Mouse (Mus musculus) hindbrain, embryonic 15.5 days (tissue): ENCODE data around the gene Serpina6. TPM values are rescaled to one million over a fixed set of nuclear protein-coding genes. Genes with fewer than 3 reads are reported as not detected.

Experiments used
- ATAC-seq: fragments of 200-750 bp; cut with Nextera tagmentation; 2 replicates; pipeline ENCODE4 v1.8.0; 2017; ENCODE audit warnings: low read depth, moderate number of reproducible peaks, moderate TSS enrichment; ENCODE audit not compliant: low FRiP score
- H3K27ac ChIP-seq: fragments of 300-500 bp; sonication (generic); replicated peaks from 2 replicates; pipeline ENCODE4 v1.5.1; 2015; ENCODE audit warnings: mild to moderate bottlenecking, inconsistent platforms
- H3K27me3 ChIP-seq: fragments of 300-500 bp; sonication (generic); 2 replicates; pipeline ENCODE4 v1.6.1; 2015; ENCODE audit warnings: control low read depth, inconsistent platforms
- H3K36me3 ChIP-seq: fragments of 300-500 bp; sonication (generic); 2 replicates; pipeline ENCODE4 v1.6.1; 2015; ENCODE audit warnings: control low read depth, inconsistent platforms
- H3K4me1 ChIP-seq: fragments of 300-500 bp; sonication (generic); replicated peaks from 2 replicates; pipeline ENCODE4 v1.6.1; 2015; ENCODE audit warnings: control low read depth, inconsistent platforms
- H3K4me2 ChIP-seq: fragments of 300-500 bp; sonication (generic); 2 replicates; pipeline ENCODE4 v1.6.1; 2015; ENCODE audit warnings: moderate library complexity, mild to moderate bottlenecking, inconsistent platforms
- H3K4me3 ChIP-seq: fragments of 300-500 bp; sonication (generic); 2 replicates; pipeline ENCODE4 v1.5.1; 2015; ENCODE audit warnings: mild to moderate bottlenecking, inconsistent platforms
- H3K9ac ChIP-seq: fragments of 300-500 bp; sonication (generic); 2 replicates; pipeline ENCODE4 v1.6.1; 2015; ENCODE audit warnings: inconsistent platforms
- H3K9me3 ChIP-seq: fragments of 300-500 bp; sonication (generic); 2 replicates; pipeline ENCODE4 v1.6.1; 2016; ENCODE audit warnings: control low read depth, inconsistent platforms
- WGBS: fragments of 180-500 bp; shearing (Covaris S2); methylation state at CpG from one replicate; pipeline ENCODE4 v1.1.7; 2015; 5-methylcytosine and 5-hydroxymethylcytosine counted together
- polyA plus RNA-seq: library from polyadenylated mRNA; unstranded; fragments of >200 nt; fragmentation: Nextera tagmentation; extraction: Ambion mirVana; gene quantifications from 2 replicates; pipeline ENCODE4 v1.2.1, GENCODE M21; 2015

The Serpina6 gene
- polyA plus RNA-seq, 1 experiment from 2014 or later: 0.48 TPM

DNA sequence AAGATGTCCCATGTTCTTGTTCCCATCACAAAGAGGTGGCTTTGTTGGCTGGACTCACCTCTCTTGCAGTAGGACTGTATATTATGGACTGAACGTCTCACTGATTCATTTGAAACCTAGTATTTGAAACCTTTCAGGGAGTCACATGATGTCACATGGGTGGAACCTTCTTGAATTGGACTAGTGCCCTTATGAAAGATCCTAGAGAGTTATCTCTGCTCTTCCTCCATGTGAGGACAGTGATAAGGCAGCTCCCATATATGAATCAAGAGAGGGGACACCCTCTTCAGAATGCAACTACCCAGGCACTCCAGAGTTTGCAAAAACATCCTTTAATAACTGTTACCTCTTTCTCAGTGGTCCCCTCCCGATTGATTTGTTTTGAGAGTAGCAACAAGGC lies 10.7 kb downstream of the Serpina6 start:
- H3K36me3 ChIP-seq: no peaks in the 10 kb centered on the region
- H3K4me2 ChIP-seq: no peak overlapping the region
- no peak for ATAC-seq
- no peak overlapping the region for H3K9ac ChIP-seq
- no peaks in the 10 kb centered on the region for H3K27me3 ChIP-seq
- 78% methylated on average over 2 of the region's 2 CpGs for WGBS
- H3K4me1 ChIP-seq: no peaks in the 10 kb centered on the region
- H3K9me3 ChIP-seq: no peaks in the 10 kb centered on the region
- H3K4me3 ChIP-seq: no peak overlapping the region
- H3K27ac ChIP-seq: no peak overlapping the region

GRCm38 (mm10) chr12:103644601-103645000 lies 12.4 kb downstream of the Serpina6 start:
- Histone ChIP-seq H3K9ac (no peak overlapping the region), H3K36me3 (no peaks in the 10 kb centered on the region), H3K27ac (no peak overlapping the region), H3K27me3 (no peaks in the 10 kb centered on the region), H3K4me3 (no peak overlapping the region), H3K4me1 (no peaks in the 10 kb centered on the region), H3K9me3 (no peaks in the 10 kb centered on the region), H3K4me2 (no peak overlapping the region)
- 50% methylated on average over 5 of the region's 5 CpGs for WGBS
- no peak for ATAC-seq

- WGBS: 86% methylated on average over 3 of the region's 3 CpGs
Measured at GRCm38 (mm10) chr12:103643818-103644217, 13.2 kb downstream of the Serpina6 start.

DNA sequence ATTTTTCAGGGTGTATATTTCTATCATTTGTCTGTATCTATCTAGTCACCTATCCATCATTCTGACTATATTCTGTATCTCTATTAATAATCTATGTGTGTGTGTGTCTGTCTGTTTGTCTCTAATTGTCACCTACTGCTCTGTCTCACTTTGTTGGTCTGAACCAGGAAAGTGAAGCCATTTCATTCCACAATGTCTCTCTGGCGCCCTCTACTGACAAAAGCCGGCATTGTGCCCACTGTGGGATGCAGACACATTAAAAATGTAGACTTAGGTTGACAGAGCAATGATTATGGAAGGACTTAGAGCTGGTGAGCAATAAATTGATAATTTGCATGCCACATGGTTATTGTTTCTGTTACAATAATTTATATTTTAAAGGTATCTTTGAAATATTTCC lies 13.7 kb downstream of the Serpina6 start:
- Histone ChIP-seq H3K36me3 (no peaks in the 10 kb centered on the region), H3K27me3 (no peaks in the 10 kb centered on the region), H3K4me3 (no peak overlapping the region), H3K4me2 (no peak overlapping the region), H3K9ac (no peak overlapping the region), H3K9me3 (no peaks in the 10 kb centered on the region), H3K4me1 (no peaks in the 10 kb centered on the region), H3K27ac (no peak overlapping the region)
- ATAC-seq: peak; percentile 66; the same call in 1 of the 2 replicates
- 0% methylated on average over 2 of the region's 2 CpGs for WGBS

More at GRCm38 (mm10) chr12:103643818-103644217, 13.2 kb downstream of the Serpina6 start:
- H3K27ac ChIP-seq: no peak overlapping the region
- H3K36me3 ChIP-seq: no peaks in the 10 kb centered on the region
- no peak overlapping the region for H3K4me2 ChIP-seq
- no peaks in the 10 kb centered on the region for H3K9me3 ChIP-seq
- ATAC-seq: no peak
- no peak overlapping the region for H3K9ac ChIP-seq
- H3K27me3 ChIP-seq: no peaks in the 10 kb centered on the region
- H3K4me3 ChIP-seq: no peak overlapping the region
- no peaks in the 10 kb centered on the region for H3K4me1 ChIP-seq

- Histone ChIP-seq H3K4me2 (no peak overlapping the region), H3K27me3 (no peaks in the 10 kb centered on the region), H3K4me3 (no peak overlapping the region), H3K9ac (no peak overlapping the region), H3K9me3 (no peaks in the 10 kb centered on the region), H3K4me1 (no peaks in the 10 kb centered on the region), H3K36me3 (no peaks in the 10 kb centered on the region), H3K27ac (no peak overlapping the region)
- ATAC-seq: no peak
- 91% methylated on average over 2 of the region's 2 CpGs for WGBS
Measured at GRCm38 (mm10) chr12:103635846-103636245, 21.2 kb downstream of the Serpina6 start.

- Histone ChIP-seq H3K27ac (no peak overlapping the region), H3K9me3 (no peaks in the 10 kb centered on the region), H3K36me3 (no peaks in the 10 kb centered on the region), H3K4me2 (no peak overlapping the region), H3K27me3 (no peaks in the 10 kb centered on the region), H3K9ac (no peak overlapping the region), H3K4me1 (no peaks in the 10 kb centered on the region), H3K4me3 (no peak overlapping the region)
- WGBS: 77% methylated on average over 2 of the region's 2 CpGs
- no peak for ATAC-seq
Measured at GRCm38 (mm10) chr12:103634430-103634829, 22.6 kb downstream of the Serpina6 start.

DNA sequence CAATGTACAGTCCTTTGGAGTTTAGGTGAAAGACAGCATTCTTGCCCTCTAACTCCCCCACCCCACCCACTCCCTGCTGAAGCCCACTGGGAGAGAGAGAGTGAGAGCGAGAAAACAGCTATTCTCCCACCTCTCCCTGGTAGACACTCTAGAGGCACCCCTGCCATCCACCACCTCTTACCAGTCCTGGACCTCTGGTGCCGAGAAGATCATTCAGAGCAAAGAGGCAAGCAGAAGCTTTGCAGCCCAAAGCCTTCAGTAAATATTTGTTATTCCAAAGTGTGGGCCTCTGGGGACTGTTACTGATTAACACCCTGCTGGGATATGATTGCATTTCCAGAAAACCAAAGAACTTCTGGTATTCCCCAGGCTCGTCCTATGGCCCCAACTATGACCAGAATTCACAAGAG lies 25.8 kb downstream of the Serpina6 start, which contains the start of gene Serpina10:
TSS of gene Serpina10 (minus strand) at position 242 of the 410 bp plus-strand sequence.
- 72% methylated on average over 3 of the region's 3 CpGs for WGBS
- H3K4me2 ChIP-seq: no peak within 1 kb of the TSS
- H3K27me3 ChIP-seq: no peaks in the 10 kb centered on the region
- ATAC-seq: no peak
- H3K36me3 ChIP-seq: no peaks in the 10 kb centered on the region
- H3K9ac ChIP-seq: no peak within 1 kb of the TSS
- no peaks in the 10 kb centered on the region for H3K4me1 ChIP-seq
- no peak within 1 kb of the TSS for H3K27ac ChIP-seq
- no peak within 1 kb of the TSS for H3K4me3 ChIP-seq
- no peaks in the 10 kb centered on the region for H3K9me3 ChIP-seq

DNA sequence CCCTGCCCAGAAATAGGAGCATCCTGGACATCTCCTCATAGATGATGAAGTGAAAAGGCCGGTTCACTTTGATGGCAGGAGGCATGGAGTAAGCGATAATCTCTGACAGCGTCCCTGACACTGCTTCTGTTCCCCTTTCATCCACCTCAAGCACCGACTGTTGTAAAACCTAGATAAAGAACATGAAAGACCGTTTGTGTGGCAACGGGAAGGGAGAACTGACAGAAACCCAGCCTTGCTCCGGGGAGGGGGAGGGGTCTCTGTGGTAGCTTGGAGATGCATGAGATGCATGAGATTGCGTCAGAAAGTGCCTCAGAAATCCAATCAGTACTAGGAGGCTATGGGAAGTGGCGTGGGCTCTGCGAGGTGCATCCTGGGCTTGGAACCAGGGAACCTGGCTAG lies 40.2 kb downstream of the Serpina6 start:
- H3K4me3 ChIP-seq: no peak overlapping the region
- H3K4me2 ChIP-seq: no peak overlapping the region
- H3K9me3 ChIP-seq: no peaks in the 10 kb centered on the region
- WGBS: 93% methylated on average over 10 of the region's 10 CpGs
- no peak overlapping the region for H3K27ac ChIP-seq
- H3K36me3 ChIP-seq: 0 out of 2 replicates have a peak, but pooled peaks cover 4% of the 10 kb centered on the region
- no peaks in the 10 kb centered on the region for H3K4me1 ChIP-seq
- H3K27me3 ChIP-seq: no peaks in the 10 kb centered on the region
- ATAC-seq: no peak
- no peak overlapping the region for H3K9ac ChIP-seq

DNA sequence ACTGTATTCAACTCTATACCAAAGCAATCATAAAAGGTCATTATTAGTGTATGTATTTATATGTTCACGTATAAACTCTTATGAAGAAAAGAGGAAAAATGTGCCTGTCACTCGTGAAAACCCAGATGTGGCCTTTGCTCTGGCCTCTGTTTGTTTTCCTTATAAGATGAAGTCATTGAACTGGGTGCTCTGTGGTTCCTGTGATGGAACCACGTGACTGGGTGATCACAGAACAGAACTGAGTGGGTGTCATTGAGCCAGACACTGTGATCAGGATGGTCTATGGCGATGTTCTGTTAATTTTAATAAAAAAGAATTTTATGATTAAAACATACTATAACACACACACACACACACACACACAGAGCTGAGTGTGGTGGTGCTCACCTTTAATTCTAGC lies 41.3 kb downstream of the Serpina6 start:
- H3K4me1 ChIP-seq: no peaks in the 10 kb centered on the region
- H3K9ac ChIP-seq: no peak overlapping the region
- no peak overlapping the region for H3K4me2 ChIP-seq
- no peak overlapping the region for H3K27ac ChIP-seq
- H3K27me3 ChIP-seq: no peaks in the 10 kb centered on the region
- H3K4me3 ChIP-seq: no peak overlapping the region
- no peak for ATAC-seq
- WGBS: 89% methylated on average over 4 of the region's 4 CpGs
- H3K9me3 ChIP-seq: no peaks in the 10 kb centered on the region
- H3K36me3 ChIP-seq: 0 out of 2 replicates have a peak, but pooled peaks cover 4% of the 10 kb centered on the region

DNA sequence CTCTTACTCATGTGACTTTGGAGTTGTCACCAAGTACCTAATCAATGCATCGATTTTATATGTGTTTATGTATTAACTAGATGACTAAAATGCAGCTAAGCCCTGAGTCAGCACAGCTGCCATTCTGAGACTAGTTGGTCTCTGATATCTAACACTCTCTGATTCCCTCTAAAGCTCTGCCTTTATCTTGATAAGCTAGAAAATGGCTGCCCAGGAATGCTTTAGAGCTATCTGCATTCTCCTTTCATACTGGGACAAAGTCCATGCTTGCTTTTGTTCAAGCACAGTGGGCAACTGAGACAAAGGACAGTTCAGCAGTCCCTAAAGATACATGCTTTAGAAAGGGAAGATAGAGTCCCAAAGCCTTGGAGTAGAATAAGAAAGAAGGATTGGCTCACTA lies 41.9 kb downstream of the Serpina6 start:
- Histone ChIP-seq H3K4me3 (no peak overlapping the region), H3K36me3 (0 out of 2 replicates have a peak, but pooled peaks cover 4% of the 10 kb centered on the region), H3K9ac (no peak overlapping the region), H3K27ac (no peak overlapping the region), H3K27me3 (no peaks in the 10 kb centered on the region), H3K4me2 (no peak overlapping the region), H3K9me3 (no peaks in the 10 kb centered on the region), H3K4me1 (no peaks in the 10 kb centered on the region)
- 93% methylated on average over 1 of the region's 1 CpGs for WGBS
- no peak for ATAC-seq

DNA sequence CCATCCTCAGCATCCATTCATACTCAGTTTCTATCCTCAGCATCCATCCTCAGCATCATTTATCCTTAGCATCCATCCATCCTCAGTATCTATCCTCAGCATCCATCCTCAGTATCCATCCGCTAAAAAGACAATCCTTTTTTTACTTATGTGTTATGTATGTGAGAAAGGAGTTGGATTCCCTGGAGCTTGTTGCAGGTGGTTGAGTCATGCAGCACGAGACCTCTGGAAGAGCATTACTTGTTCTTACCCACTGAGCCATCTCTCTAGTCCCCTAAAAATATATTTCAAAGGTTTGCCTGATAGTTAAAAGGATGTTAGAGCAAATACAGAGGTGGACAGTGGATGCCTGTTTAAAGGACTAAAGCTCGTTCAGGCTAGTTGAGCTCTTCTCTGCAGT lies 55.2 kb downstream of the Serpina6 start:
- Histone ChIP-seq H3K36me3 (no peaks in the 10 kb centered on the region), H3K9ac (no peak overlapping the region), H3K27ac (no peak overlapping the region), H3K4me1 (no peaks in the 10 kb centered on the region), H3K27me3 (no peaks in the 10 kb centered on the region), H3K9me3 (no peaks in the 10 kb centered on the region), H3K4me2 (no peak overlapping the region), H3K4me3 (no peak overlapping the region)
- 86% methylated on average over 3 of the region's 3 CpGs for WGBS
- ATAC-seq: no peak

- 13% methylated on average over 3 of the region's 3 CpGs for WGBS
Measured at GRCm38 (mm10) chr12:103600364-103600763, 56.6 kb downstream of the Serpina6 start.

DNA sequence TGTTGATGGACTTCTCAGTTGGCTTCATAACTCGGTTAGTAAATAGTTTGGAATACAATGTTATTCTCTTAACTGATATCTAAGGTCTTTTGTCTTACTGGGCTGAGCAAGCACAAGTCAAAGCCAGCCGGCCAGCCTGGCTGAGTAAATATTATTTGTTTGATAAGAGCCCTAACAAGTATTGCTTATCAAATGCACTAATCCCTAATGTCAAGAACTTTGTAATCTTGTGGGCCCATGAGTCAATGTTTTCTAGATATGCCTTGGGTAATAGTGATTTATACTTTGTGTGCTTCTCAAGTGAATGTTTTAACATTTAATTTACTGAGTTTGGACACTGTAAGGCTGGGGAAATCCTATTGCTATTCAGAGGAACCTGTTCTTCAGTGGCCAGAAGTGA lies 58.6 kb downstream of the Serpina6 start:
- no peaks in the 10 kb centered on the region for H3K9me3 ChIP-seq
- no peak overlapping the region for H3K27ac ChIP-seq
- WGBS: 76% methylated on average over 2 of the region's 2 CpGs
- H3K4me3 ChIP-seq: no peak overlapping the region
- H3K27me3 ChIP-seq: no peaks in the 10 kb centered on the region
- no peaks in the 10 kb centered on the region for H3K36me3 ChIP-seq
- H3K9ac ChIP-seq: no peak overlapping the region
- H3K4me2 ChIP-seq: no peak overlapping the region
- no peaks in the 10 kb centered on the region for H3K4me1 ChIP-seq
- no peak for ATAC-seq

More at GRCm38 (mm10) chr12:103600364-103600763, 56.6 kb downstream of the Serpina6 start:
- H3K9me3 ChIP-seq: no peaks in the 10 kb centered on the region
- no peaks in the 10 kb centered on the region for H3K36me3 ChIP-seq
- no peak overlapping the region for H3K4me3 ChIP-seq
- no peak overlapping the region for H3K27ac ChIP-seq
- no peaks in the 10 kb centered on the region for H3K4me1 ChIP-seq
- H3K4me2 ChIP-seq: no peak overlapping the region
- H3K9ac ChIP-seq: no peak overlapping the region
- H3K27me3 ChIP-seq: no peaks in the 10 kb centered on the region
- ATAC-seq: no peak
